Mouse (Mus musculus): ENCODE results near the gene Slco4c1.

DNA sequence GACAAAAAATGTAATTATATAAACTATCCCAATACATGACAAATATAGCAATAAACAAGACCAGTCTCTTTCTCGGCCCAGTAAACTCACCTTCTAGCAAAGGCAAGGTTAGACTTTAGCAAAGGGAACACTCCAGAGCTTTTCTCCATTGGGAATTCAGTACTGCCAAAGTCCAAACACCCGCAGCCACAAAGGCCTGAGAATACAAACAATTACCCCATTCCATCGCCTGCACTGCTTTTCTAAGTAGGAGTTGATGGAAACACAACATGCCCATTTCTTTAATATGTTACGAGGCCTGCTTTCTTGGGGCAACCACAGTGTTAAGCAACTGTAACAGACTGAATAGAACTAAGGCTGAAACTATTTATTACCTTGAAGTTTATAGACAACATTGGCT lies 18.4 kb downstream of the Slco4c1 start:
- TF ChIP-seq EP300 (IDR thresholded peaks at IDR 0.05; ENCODE audit: low read depth) (no peak), CTCF (IDR thresholded peaks at IDR 0.05; ENCODE audit: low read depth) (no peak)
